Mouse (Mus musculus) spleen, adult 12 weeks (tissue): ENCODE results near the gene H2-K1.

Experiments
- DNase-seq: peaks from one replicate; pipeline ENCODE4 v3.0.0; 2022; ENCODE audit warnings: low spot score

The H2-K1 gene

DNA sequence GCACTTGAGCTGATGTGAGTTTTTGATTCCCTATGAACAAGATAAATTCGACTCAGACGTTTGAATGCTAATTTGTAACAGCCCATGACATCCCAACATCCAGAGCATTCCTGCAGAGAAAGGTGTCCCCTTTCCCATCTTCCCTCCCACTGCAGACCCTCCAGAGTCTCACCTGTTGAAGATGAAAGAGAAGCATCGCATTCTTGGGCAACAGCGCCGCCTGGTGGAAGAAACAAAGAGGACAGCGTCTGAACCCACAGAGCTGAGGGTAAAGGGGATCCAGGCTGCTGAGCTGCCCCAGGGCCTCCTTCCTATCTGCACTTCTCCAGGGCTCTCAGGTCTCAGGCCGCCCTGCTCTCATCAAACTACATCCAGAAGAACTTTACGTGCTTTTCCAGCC is 18.0 kb downstream of the H2-K1 start:
- peak; percentile 74 for DNase-seq

DNA sequence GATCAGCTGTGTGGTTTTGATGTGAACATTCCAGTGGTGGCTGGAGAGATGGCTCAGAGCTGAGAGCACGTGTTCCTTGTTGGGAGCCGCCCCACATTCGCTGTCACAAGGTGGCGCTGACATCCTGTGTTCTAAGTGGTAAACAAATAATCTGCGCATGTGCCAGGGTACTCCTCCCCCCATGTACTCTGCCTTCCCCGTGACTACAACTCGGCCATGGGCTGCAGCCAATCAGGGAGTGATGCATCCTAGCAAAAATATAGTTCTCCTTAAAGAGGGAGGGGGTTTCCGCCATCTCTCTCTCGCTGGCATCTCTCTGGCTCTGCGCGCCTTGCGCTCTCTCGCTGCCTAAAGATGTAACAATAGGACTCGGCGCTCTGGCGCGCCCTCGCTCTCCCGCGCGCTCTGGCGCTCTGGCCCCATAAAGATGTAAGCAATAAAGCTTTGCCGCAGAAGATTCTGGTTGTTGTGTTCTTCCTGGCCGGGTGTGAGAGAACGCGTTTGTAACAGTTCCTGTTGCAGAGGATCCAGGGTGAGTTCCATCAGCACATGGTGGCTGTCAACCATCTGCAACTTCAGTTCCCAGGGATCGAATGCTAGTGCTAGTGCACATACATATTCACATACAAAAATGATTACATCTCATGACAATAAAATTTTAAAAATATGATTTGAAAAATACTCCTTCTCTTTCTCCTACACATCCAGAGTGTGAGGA is 18.8 kb downstream of the H2-K1 start:
- peak; percentile 85 for DNase-seq

DNA sequence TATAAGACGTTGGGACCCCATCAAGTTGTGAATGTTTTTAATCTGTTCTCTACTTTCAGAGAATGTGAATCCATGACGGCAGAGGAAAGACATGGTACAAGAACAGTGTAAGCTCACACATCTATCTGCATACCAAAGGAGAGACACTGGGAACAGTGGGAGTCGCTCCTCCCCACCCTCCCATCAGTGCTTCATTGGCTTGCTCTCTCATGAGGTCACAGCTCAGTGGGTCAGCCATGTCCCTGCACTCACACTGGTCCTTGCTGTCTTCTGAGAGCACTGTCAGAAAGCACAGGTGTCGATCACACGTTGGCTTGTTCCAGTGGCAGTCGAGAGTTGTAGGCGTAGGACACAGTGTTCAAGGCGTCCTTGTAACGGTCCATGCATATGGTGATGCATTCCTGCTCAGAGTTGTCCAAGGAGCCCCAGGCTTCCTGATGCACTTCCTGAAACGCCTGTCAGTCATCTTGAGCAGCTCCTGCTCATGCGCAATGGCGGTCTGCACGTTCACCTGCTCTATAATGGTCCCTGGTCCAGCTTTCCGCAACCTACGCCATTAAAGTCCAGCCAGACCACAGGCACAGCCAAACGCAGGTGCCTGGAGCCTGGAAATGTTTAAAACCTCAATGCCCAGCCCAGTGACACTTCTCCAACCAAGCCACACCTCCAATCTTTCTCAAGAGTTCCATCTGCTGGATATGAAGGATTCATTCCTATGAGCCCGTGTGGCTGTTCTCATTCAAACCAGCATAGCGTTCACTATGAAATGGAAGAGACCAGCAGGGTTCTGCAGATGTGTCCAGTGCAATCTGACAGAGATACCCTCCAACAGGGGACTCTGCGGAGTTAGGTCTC is 19.7 kb downstream of the H2-K1 start:
- DNase-seq = no peak

DNA sequence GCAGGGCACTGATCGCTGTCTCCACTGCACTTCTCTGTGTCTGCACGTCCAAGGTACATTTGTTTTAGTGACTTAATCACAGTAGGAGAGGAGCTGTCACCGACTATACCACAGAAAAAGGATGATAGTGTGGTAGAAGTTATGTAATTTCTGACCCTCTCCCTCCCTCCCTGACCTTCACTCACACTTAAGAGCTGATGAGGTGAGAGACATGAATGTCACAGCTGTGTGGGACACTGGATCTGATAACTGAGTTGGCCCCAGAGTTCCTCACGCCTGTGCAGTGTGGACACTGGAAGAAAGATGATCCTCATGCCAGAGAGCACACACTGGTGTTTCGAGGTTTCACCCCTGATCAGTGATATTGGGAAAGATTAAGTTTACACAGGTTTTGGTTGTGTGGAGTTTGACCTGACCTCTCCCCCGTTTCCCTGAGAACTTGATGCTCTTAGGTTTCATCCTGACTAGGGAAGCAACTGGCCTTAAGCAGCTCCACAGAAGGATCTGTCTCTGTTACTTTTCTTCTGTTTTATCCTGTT is 20.6 kb downstream of the H2-K1 start:
- no peak for DNase-seq

DNA sequence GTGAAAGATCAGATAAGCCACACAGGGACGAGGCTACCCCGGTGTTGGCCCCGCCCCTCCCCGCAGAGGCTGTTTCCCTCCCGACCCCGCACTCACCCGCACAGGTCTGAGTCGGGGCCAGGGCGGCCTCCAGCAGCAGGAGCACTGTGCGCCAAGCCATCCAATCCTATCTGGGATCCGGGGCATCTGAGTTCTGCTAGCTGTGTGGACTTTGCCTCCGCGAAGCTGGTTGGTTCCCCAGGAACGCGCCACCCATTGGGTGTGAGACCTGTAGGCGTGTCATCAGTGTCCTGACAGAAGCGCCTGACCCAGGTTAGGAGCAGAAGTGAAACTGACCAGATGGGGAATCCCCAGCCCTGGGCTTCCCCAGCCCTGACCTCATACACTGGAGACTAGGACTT is 21.5 kb downstream of the H2-K1 start:
- peak; percentile 80 for DNase-seq

DNA sequence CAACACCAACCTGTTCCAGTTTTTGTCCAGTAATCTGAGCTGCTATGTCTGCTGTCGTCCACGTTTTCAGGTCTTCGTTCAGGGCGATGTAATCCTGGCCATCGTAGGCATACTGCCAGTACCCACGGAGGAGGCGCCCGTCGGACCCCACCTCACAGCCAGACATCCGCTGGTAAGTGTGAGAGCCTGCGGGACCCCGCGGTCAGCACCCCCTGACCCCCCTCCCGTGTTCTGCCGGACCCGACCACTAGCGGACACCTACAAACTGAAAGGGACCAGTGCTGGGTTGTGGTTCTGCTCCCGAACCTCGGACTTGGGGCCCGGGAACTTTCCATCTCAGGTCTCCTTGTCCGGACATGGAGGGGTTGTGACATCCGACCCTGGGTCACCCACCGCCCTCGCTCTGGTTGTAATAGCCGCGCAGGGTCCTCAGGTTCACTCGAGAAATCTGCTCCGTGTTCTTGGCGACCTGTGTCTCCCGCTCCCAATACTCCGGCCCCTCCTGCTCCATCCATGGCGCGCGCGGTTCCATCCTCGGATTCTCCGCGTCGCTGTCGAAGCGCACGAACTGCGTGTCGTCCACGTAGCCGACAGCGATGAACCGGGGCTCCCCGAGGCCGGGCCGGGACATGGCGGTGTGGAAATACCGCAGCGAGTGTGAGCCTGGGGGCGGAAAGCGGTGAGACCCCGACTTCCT is 22.1 kb downstream of the H2-K1 start:
- peak; percentile 17 for DNase-seq

DNA sequence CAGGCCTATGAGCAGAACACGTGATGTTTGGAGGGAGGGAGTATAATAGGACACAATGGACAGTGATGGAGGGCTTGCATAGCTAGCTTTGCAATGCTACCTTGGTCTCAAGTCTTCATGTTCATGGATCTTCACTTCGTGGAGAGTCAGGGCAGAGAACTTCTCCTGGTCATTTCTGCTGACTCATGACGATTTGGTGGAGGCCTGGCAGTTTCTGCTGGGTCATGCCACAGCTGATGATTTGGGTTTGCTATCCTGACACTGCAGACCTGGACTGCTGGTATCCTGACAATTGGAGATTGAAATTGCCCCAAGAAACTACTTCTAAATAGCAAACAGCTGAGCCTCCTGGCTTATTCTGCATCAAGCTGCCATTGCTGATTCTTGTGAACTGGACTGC is 26.6 kb downstream of the H2-K1 start:
- DNase-seq = no peak

DNA sequence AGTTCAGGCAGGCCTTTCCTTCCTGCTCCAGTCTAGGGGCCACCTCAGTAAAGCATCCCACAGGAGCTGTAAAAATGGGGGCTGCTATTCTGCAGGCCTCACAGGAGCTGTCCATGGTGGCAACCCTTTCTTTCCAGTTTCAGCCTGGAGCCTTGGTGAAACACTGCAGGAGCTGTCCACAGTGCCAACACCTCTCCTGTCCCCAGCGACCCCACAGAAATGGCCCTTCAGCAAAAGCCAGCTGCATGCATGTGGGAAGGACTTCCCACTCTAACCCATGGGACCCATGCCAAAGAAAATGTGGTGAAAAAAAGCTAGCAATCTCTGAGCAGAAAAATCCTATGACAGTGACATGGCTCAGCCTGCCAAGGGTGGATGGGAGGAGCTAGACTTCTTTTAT is 27.5 kb downstream of the H2-K1 start:
- DNase-seq = no peak

DNA sequence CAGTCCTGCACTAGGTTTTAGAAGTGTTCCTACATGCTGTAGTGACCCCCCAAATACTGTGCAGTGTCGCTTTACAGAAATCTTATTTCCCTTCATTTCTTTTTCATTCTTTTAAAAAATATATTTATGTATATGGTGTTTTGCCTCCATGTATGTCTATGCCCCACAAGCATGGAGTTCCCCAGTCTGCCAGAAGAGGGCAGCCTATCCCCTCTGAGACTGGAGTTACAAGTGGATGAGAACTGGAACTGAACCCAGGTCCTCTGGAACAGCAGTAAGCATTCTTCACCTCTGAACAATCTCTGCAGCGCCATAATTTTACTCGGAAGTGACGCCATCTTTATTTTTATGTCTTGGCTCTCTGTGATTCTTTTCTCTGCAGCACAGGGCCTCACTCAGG is 30.8 kb downstream of the H2-K1 start:
- DNase-seq = peak; percentile 21

DNA sequence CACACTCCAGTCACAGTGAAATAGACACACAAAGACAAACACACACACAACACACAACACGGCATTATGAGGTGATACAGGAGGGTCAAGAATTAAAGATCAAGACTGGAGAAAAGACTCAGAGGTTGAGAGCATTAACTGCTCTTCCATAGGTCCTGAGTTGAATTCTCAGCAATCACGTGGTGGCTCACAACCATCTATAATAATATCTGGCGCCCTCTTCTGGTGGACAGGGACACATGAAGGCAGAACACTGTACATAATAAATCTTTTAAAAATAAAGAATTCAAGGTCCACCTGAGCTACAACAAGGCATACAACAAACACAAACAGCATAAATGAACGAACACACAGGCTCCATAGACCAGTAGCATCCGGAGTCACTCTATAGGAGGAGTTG is 31.2 kb downstream of the H2-K1 start:
- DNase-seq = no peak

DNA sequence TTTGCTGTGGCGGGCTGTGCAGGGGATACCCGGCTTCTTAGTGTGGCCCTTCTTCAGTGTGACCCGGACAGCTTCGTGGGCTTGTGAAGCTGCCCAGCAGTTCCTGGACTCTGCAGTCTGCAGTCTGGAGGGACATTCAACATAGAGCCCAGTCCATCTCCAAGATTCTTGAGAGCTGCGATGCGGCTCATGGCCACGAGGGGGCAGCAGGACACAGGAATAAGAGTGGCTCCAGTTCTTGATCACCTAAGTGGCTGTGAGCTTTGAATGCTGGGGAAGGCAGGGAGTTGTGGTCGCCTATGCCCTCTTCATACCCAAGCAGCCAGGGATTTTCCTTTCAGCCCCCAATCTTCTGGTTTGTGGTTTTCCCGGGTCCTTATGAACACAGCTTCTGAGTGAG is 31.7 kb downstream of the H2-K1 start:
- DNase-seq = peak; percentile 76

DNA sequence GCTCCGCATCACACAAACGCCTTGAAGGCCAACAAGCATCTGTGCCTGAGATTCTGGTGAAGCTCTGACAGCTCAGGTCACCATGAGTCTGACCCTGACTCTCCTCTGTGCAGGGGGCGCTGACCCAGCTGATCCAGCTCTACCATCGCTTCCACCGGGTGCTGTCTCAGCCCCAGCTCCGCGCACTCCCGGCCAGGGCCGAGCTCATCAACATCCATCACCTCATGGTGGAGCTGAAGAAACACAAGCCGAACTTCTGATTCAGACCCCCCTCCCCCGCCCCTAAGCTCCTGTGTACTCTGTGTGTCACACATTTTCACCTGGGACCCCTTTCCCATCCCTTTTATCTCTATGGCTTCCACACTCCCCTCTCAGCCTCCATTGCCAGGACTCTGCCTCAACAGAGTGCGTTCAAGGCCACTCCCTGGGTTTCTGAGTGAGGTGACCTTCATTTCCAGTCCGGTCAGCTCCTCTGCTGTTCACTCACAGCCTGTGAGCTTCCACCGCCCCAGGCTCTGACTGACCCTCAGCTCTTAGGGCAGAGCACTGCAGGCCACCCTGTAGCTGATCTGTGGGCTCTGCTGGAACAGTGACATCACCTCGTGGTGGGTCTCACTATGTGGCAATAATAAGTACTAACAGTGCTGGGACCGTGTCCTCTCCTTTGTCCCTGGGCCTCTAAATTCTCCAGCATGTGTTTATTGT is 34.1 kb downstream of the H2-K1 start:
- DNase-seq = no peak

DNA sequence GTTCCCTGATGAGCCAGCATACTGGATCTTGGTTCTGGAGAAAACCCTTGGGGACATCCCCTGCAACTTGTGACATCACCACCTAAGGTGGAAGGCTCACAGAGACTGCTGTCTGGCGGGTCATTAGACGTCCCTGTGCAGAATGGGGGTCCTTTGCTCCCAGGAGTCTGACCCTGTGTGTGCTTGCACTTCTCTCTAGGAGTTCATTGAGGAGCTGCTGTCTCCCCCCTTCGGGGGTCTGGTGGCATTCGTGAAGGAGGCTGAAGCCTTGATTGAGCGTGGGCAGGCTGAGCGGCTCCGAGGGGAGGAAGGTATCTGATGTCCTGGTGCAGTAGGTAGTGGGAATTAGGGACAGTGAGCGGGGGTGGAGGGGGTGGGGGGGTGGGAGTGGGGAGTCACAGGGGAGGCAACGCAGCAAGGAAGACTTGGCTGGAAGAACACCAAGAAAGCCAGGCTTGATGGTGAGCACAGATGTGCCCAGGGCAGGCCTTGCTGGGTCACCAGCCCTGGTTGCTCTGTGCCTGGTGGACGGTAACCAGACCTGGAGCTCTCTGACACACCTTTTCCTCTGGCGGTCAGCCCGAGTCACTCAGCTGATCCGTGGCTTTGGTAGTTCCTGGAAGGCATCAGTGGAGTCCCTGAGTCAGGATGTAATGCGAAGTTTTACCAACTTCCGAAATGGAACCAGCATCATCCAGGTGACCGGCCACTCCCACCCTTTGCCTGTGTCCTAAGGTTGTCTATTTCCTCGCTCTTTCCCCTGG is 34.9 kb downstream of the H2-K1 start:
- no peak for DNase-seq

DNA sequence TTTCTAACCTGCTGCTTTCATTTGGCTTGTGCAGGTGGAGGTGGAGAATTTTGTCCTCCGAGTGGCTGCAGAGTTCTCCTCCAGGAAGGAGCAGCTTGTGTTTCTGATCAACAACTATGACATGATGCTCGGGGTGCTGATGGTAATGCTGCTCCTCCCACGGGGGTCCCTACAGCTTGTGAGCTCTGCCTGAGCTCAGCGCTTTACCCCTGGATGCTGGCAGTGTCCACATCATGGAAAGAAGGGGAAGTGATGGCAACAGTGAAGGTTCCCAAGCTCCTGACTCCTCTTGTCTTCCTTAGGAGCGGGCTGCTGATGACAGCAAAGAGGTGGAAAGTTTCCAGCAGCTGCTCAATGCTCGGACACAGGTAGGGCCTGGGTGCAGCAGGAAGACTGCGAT is 37.3 kb downstream of the H2-K1 start:
- DNase-seq = no peak

DNA sequence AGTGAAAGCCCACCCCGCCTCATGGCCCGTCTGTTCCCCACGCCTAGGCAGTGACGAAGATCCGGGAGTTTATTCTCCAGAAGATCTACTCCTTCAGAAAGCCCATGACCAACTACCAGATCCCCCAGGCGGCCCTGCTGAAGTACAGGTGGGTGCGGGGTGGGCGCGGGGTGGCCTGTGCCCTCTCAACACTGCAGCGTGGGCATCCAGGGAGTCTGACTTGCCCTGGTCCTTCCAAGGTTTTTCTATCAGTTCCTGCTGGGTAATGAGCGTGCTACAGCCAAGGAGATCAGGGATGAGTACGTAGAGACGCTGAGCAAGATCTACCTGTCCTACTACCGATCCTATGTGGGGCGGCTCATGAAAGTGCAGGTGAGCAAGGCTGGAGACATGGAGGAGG is 40.2 kb downstream of the H2-K1 start:
- DNase-seq = no peak

DNA sequence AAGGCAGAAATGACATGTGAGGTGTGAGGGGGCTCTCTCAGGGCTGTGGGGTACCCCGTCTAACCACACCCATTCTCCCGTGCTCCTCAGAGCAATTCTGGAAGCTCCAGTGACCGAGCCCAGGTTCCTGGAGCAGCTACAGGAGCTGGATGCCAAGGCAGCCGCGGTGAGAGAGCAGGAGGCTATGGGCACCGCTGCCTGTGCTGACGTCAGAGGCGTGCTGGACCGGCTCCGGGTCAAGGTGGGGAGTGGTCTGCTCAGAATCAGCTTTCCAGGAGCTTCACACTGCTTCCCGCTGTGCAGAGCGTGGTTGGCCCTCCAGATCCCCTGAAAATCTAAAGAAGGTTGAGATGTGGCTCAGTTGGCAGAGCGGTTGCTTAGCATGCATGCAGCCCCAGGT is 41.0 kb downstream of the H2-K1 start:
- DNase-seq = no peak

DNA sequence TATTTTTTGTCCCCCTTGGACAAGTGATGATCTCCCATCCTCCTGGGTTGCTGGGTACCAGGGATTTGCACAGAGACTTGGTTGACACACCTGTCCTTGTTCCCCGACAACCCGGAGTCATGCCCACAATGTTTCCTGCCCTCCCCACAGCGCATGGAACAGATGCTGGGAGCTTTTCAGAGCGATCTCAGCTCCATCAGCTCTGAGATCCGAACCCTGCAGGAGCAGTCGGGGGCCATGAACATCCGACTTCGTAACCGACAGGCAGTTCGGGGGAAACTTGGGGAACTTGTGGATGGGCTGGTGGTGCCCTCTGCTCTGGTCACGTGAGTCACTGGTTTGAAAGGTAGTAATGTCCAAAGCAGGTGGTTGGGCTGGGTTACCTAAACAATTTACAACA is 41.7 kb downstream of the H2-K1 start:
- DNase-seq = no peak

DNA sequence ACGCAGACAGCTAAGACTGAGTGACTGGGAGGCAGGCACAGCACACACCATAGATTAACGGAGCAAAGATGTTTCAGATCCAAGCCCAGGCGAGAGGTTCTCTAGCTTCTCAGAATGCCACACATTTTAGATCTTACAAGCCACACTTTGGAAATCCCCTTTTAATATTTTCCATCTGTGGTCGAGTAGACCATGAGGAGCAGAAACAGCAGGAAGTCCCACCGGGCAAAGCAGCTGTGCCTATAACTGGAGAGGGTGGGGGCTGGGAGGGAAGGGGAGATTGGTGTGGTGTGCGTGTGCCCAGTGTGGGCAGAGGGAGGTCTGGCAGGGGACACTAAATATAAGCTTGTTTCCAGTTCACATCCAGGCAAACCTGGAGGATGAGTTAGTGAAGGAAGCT is 42.7 kb downstream of the H2-K1 start:
- no peak for DNase-seq

DNA sequence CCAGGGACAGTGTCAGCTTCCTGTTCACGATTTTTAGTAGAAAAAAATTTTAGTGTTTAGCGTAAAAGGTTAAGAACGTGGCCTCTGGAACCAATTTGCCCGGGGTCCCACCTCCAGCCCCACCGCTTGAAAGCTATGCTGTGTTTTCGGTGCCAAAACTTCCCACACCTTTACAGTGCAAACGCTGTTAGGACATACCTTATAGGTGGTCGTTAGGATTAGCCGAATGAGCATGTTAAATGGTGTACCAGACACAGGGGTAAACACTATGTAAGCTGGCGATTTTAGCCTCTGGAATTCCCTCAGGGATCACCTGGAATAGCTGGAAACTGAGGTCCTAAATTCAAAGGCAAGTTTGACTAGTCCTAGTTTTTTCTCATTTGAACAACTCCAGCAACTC is 43.8 kb downstream of the H2-K1 start:
- no peak for DNase-seq

DNA sequence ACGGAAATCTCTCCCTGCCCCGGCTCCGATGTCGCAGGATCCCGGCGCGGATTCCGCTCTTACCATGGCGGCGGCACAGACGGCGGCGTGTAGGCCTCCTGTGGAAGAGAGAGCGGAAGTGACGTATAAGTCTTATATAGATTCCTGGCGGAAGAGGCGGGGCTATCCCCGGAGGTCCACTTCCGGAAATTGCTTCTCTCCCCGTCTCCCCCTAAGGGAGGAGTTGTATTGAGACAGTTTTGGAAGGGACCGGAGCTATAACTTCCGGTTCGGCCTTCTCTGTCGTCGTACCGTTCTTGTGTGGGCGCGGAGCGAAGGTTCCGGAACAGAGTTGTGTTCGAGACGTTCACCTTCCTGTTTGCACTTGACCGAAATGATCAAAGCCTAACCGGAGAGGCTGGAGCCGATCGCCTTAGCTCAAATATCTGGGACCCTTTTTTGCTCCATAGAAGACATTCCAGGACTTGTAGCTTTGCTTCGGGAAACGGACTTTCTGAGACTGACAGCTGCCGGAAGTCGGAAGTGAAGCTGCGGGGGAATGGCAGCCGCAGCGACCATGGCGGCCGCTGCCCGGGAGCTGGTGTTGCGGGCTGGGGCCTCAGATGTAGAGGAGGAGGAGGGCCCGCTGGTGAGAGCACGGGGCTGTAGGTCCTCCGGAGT is 44.5 kb downstream of the H2-K1 start, which contains the start of the genes Vps52 and Rps18:
Gene Vps52 (plus strand): TSS at position 258 of the 660 bp plus-strand sequence.
Gene Rps18 (minus strand): TSS at position 447 of the 660 bp plus-strand sequence.
- peak; percentile 95 for DNase-seq
